Mouse (Mus musculus) lung, embryonic 14.5 days (tissue): Measurements from ENCODE around the gene Phkb. TPM values are rescaled to one million over a fixed set of nuclear protein-coding genes. Genes with fewer than 3 reads are reported as not detected.

Source experiments
- ATAC-seq: fragments of 200-750 bp; cut with Nextera tagmentation; 2 replicates; pipeline ENCODE4 v1.8.0; 2017; ENCODE audit warnings: mild to moderate bottlenecking, moderate TSS enrichment, moderate library complexity; ENCODE audit not compliant: insufficient read depth
- DNase-seq: peaks from one replicate; pipeline ENCODE4 v3.0.0-alpha.2; 2015
- H3K27ac ChIP-seq: fragments of 300-500 bp; sonication (generic); 2 replicates; pipeline ENCODE4 v1.5.1; 2014; ENCODE audit warnings: low read depth, mild to moderate bottlenecking, moderate library complexity
- H3K27me3 ChIP-seq: fragments of 300-500 bp; sonication (generic); 2 replicates; pipeline ENCODE4 v1.6.1; 2014; ENCODE audit warnings: low read length, control low read depth; ENCODE audit not compliant: insufficient read depth
- H3K36me3 ChIP-seq: fragments of 300-500 bp; sonication (generic); 2 replicates; pipeline ENCODE4 v1.6.1; 2014; ENCODE audit warnings: control low read depth; ENCODE audit not compliant: insufficient read depth
- H3K4me1 ChIP-seq: fragments of 300-500 bp; sonication (generic); 2 replicates; pipeline ENCODE4 v1.6.1; 2014; ENCODE audit warnings: antibody characterized with exemption, control low read depth; ENCODE audit not compliant: insufficient read depth
- H3K4me2 ChIP-seq: fragments of 300-500 bp; sonication (generic); 2 replicates; pipeline ENCODE4 v1.6.1; 2014; ENCODE audit warnings: mild to moderate bottlenecking
- H3K4me3 ChIP-seq: fragments of 300-500 bp; sonication (generic); 2 replicates; pipeline ENCODE4 v1.5.1; 2014; ENCODE audit warnings: low read depth, low read length
- H3K9ac ChIP-seq: fragments of 300-500 bp; sonication (generic); 2 replicates; pipeline ENCODE4 v1.6.1; 2014
- H3K9me3 ChIP-seq: fragments of 300-500 bp; sonication (generic); 2 replicates; pipeline ENCODE4 v1.6.1; 2016; ENCODE audit warnings: low read depth, low read length, control low read depth
- CTCF ChIP-seq: IDR thresholded peaks from 2 replicates; pipeline ENCODE4 v1.5.1; 2016; ENCODE audit warnings: antibody characterized with exemption, low read depth
- WGBS: fragments of 180-500 bp; shearing (Covaris S2); extraction: QIAGEN DNeasy Blood & Tissue Kit; methylation state at CpG from one replicate; pipeline ENCODE4 v1.1.7; 2014; 5-methylcytosine and 5-hydroxymethylcytosine counted together
- polyA plus RNA-seq: library from polyadenylated mRNA; unstranded; fragments of >200 nt; fragmentation: Nextera tagmentation; extraction: Ambion mirVana; gene quantifications from 2 replicates; pipeline ENCODE4 v1.2.1, GENCODE M21; 2014

Phkb gene
- polyA plus RNA-seq, 1 experiment from 2014 or later: 49.6 TPM

DNA sequence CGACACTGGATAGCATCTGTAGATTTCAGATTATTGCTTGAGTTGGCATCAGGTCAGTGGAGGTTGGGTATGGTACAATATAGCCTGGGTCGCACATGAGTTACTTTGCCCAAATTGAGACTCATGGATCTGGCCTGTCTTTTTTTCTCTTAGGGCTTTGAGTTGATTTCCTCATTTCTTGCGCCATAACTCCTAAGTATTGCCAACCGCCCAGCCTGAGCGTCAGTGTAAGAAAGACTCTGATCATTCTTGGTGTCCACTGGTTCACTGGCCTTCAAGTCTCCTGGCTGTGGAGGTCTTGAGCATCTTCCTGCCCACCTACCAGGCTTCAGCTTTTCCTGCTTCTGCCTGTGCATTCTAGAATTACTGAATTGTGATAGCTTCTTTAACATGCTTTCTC is 104.1 kb downstream of the Phkb start:
- ATAC-seq (no peak), DNase-seq (no peak)
- H3K4me2 ChIP-seq: no peak overlapping the region
- no peak overlapping the region for H3K4me3 ChIP-seq
- H3K9me3 ChIP-seq: no peaks in the 10 kb centered on the region
- H3K9ac ChIP-seq: no peak overlapping the region
- no peaks in the 10 kb centered on the region for H3K27me3 ChIP-seq
- WGBS: 94% methylated on average over 5 of the region's 5 CpGs
- no peak for TF ChIP-seq CTCF
- H3K4me1 ChIP-seq: no peaks in the 10 kb centered on the region
- no peak overlapping the region for H3K27ac ChIP-seq
- peaks cover 19% of the 10 kb centered on the region for H3K36me3 ChIP-seq

DNA sequence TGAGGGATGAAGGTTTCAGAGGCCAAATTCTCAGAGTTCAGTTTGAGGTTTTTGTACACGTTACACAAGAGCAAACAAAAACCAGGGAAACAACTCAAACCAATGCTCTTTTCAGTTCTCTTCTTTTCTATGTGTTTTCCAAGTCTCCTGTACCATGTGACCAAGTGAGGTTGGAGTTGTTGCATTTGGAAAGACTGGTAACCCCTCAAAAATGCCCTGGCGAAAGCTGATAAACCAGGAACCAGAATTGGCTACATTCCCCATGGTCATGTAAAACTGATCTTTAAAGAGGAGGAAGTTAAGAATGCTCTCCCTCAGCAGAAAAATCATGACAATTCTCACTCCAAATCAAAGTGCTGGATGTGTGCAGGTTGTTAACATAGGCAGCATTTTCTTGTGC is 117.6 kb downstream of the Phkb start:
- ATAC-seq (no peak), DNase-seq (no peak)
- no peak overlapping the region for H3K27ac ChIP-seq
- no peak overlapping the region for H3K9ac ChIP-seq
- no peak overlapping the region for H3K4me3 ChIP-seq
- H3K36me3 ChIP-seq: no peaks in the 10 kb centered on the region
- WGBS: 85% methylated on average over 2 of the region's 2 CpGs
- no peak overlapping the region for H3K4me2 ChIP-seq
- no peaks in the 10 kb centered on the region for H3K4me1 ChIP-seq
- no peak for TF ChIP-seq CTCF
- no peaks in the 10 kb centered on the region for H3K9me3 ChIP-seq
- H3K27me3 ChIP-seq: no peaks in the 10 kb centered on the region

DNA sequence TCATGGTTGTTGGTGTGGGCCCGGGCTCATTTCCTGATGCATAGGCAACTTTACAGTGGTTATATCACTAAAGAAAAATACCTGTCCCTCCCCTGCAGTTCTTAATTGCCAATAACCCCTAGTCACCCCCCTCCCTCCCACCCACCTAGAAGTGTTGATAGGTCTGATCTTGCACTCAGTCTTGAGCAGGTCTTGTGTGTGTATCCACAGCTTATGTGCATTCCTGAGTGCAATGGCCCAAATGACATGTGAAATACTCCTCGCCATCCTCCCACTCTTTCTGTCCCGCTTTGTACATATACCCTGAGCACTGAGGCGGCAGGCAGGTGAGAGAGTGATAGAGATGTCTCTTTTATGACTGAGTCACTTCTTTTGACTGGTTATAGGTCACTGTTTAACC is 119.1 kb downstream of the Phkb start:
- Histone ChIP-seq H3K27ac (no peak overlapping the region), H3K27me3 (no peaks in the 10 kb centered on the region), H3K4me1 (no peaks in the 10 kb centered on the region), H3K36me3 (no peaks in the 10 kb centered on the region), H3K4me3 (no peak overlapping the region), H3K4me2 (no peak overlapping the region), H3K9me3 (no peaks in the 10 kb centered on the region), H3K9ac (no peak overlapping the region)
- ATAC-seq (no peak), DNase-seq (no peak)
- 90% methylated on average over 4 of the region's 4 CpGs for WGBS
- no peak for TF ChIP-seq CTCF

DNA sequence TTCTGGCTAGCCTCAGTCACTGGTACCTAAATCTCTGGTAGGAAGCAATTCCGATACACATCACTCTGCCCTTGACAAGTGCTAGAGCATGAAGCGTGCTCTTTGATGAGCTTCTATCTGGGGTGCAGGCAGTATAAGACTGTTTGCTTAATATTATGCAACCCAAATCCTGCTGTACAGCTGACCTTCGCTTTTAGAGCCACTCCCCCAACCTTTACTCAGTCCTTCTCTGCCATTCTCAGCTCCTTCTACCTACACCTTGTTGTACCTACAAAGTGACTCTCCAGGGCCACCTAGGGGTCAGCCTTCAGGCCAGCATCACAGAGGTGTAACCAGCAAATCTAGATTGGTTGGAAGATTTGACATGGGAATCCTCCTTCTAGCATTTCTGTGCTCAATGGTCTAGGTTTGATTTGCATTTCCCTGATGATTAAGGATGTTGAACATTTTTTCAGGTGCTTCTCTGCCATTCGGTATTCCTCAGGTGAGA is 136.9 kb downstream of the Phkb start:
- Histone ChIP-seq H3K27me3 (no peaks in the 10 kb centered on the region), H3K36me3 (no peaks in the 10 kb centered on the region), H3K9me3 (no peaks in the 10 kb centered on the region), H3K4me2 (no peak overlapping the region), H3K4me3 (no peak overlapping the region), H3K4me1 (no peaks in the 10 kb centered on the region), H3K27ac (no peak overlapping the region), H3K9ac (no peak overlapping the region)
- no peak for TF ChIP-seq CTCF
- ATAC-seq (no peak), DNase-seq (no peak)
- 85% methylated on average over 4 of the region's 4 CpGs for WGBS

DNA sequence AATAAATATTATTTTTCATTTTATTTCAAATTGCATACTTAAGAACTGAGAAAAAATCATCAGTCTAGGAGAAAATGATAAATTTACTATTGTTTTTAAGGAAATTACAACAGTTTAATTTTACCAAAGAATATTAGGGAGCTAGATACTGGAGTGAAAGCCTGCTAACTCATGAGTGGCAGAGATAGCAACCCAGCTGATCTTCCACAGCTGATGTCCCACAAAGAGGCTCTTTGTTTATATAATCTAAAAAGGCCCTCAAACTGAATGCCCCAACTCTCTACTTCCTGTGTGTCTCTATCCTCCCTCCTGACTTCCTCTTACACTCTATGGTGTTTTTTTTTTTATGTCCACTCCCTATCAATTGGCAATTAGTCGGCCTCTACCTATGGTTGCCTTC is 152.2 kb downstream of the Phkb start:
- ATAC-seq: no peak
- H3K4me3 ChIP-seq: no peak overlapping the region
- H3K36me3 ChIP-seq: no peaks in the 10 kb centered on the region
- no peaks in the 10 kb centered on the region for H3K4me1 ChIP-seq
- DNase-seq: no peak
- no peak for TF ChIP-seq CTCF
- no peak overlapping the region for H3K27ac ChIP-seq
- no peak overlapping the region for H3K9ac ChIP-seq
- no peak overlapping the region for H3K4me2 ChIP-seq
- 73% methylated on average over 1 of the region's 1 CpGs for WGBS
- H3K27me3 ChIP-seq: no peaks in the 10 kb centered on the region
- H3K9me3 ChIP-seq: no peaks in the 10 kb centered on the region

DNA sequence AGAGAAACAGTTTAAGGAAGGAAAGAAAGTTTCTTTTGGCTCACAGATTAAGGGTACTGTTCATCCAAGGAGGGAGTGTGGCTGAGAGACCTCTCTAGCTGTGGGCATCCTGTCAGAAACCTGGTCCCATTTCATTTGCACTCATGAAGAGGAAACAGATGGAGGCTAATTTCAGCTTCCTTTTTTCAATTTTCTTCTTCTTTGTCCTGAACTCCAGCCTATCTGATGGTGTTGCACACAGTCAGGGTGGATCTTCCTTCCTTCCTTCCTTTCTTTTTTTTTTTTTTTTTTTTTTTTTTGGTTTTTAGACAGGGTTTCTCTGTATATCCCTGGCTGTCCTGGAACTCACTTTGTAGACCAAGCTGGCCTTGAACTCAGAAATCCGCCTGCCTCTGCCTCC is 152.9 kb downstream of the Phkb start:
- Histone ChIP-seq H3K36me3 (no peaks in the 10 kb centered on the region), H3K9ac (no peak overlapping the region), H3K4me3 (no peak overlapping the region), H3K27me3 (no peaks in the 10 kb centered on the region), H3K4me1 (no peaks in the 10 kb centered on the region), H3K9me3 (no peaks in the 10 kb centered on the region), H3K27ac (no peak overlapping the region), H3K4me2 (no peak overlapping the region)
- no peak for DNase-seq
- WGBS: 84% methylated on average over 1 of the region's 1 CpGs
- no peak for TF ChIP-seq CTCF
- ATAC-seq: no peak

DNA sequence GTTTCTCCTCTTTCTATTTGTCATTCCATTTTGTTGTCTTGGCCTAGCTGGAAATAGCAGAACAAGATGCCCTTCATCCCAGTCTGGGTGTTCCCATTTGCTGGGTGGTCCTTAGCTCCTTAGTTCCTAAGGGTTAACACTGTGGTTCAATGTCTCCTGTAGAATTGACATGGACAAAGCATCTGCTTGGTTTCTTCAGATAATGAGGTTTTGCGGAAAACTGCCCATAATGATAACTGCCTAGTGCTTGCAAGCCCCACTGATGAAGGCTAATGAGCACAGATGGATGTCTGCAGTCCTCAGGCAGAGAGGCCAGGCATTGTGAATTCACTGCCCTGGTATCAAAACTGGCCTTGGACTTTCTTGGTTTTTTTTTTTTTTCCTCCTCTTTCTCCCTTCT is 155.2 kb downstream of the Phkb start:
- DNase-seq: no peak
- Histone ChIP-seq H3K4me1 (no peaks in the 10 kb centered on the region), H3K4me2 (no peak overlapping the region), H3K4me3 (no peak overlapping the region), H3K9me3 (no peaks in the 10 kb centered on the region), H3K36me3 (no peaks in the 10 kb centered on the region), H3K27ac (no peak overlapping the region), H3K27me3 (no peaks in the 10 kb centered on the region), H3K9ac (no peak overlapping the region)
- no peak for TF ChIP-seq CTCF
- ATAC-seq: no peak
- 86% methylated on average over 1 of the region's 1 CpGs for WGBS

DNA sequence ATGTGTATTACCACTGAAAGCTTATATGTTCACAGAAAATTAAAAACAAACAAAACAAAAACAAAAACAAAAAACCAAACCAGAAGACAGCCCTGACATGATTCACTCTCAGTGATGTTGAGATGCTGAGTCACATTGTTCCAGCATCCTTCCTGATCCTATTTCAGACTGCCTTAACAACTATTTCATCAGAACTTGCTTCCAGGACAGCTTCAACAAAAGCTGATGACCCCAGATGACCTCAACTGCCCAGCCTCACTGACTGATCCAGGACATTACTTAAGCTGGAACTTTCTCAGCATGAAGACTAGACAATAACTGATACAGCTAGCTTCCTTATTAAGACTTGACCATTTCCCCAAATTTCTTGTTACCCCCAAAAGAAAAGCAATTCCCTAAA is 165.7 kb downstream of the Phkb start:
- no peak overlapping the region for H3K27ac ChIP-seq
- ATAC-seq: no peak

More for the DNA sequence above, 165.7 kb downstream of the Phkb start:
- Histone ChIP-seq H3K27me3 (no peaks in the 10 kb centered on the region), H3K4me3 (no peak overlapping the region), H3K9me3 (no peaks in the 10 kb centered on the region), H3K4me1 (no peaks in the 10 kb centered on the region), H3K9ac (no peak overlapping the region), H3K36me3 (no peaks in the 10 kb centered on the region), H3K4me2 (no peak overlapping the region)
- DNase-seq: no peak
- TF ChIP-seq CTCF: no peak
